Mouse (Mus musculus): ENCODE data around the gene Hes7. TPM values are rescaled to one million over a fixed set of nuclear protein-coding genes. Genes with fewer than 3 reads are reported as not detected.

Hes7 gene
- polyA plus RNA-seq, 2 experiments, result 0.05 to 0.08 TPM

DNA sequence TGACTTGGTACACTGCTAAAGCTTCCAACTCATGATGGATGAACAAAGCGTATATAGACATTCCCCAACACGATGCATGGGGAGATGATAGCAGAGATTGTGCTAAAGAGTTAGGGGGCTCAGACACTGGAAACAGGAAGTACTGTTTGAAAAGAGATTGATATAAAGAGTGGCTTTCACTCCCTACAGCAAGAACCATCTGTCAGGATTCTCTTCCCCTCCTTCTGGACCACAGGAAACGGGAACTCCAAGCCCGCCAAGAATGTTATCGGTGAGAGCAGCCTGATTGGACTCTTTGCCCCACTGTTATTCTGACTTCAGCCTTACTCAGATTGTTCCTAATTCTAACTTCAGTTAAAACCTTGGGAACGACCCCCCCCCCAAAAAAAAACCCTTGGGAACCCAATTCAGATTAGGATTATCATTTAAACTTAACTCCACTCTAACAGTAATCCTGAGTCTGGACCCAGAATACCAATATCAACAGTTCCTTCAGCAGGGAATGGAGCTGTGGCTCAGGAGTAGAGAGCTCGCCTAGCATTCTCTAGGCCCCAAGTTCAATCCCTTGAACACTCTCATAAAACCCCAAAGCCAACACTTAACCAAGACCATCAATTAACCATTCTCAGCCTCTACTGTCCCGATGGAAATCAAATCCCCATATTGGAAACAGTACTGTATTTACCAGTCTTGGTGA, 8.4 kb downstream of the Hes7 start:
- Histone ChIP-seq H3K9me3 (ENCODE audit: control insufficient read depth, low read length) (no peaks in the 10 kb centered on the region), H3K4me1 (replicated peaks; ENCODE audit: control insufficient read depth in 2 of 2, insufficient read depth in 2 of 2, low read length in 1 of 2) (peaks cover 0 to 11% of the 10 kb centered on the region in 2 experiments; a peak in 3 of 4 replicates), H3K4me3 (ENCODE audit: insufficient read depth in 1 of 2, low read depth in 2 of 2, low read length in 2 of 2) (no peak overlapping the region), H3K4me2 (ENCODE audit: low read depth) (no peak overlapping the region), H3K27ac (no peak overlapping the region), H3K36me3 (replicated peaks; ENCODE audit: control insufficient read depth, insufficient read depth, low read depth) (no peaks in the 10 kb centered on the region), H3K9ac (replicated peaks) (no peak overlapping the region), H3K27me3 (ENCODE audit: control insufficient read depth, insufficient read depth, low read length) (no peaks in the 10 kb centered on the region; the same call in 1 of the 2 replicates)
- TF ChIP-seq CTCF (IDR thresholded peaks at IDR 0.05; ENCODE audit: low read depth) (no peak), EP300 (IDR thresholded peaks at IDR 0.05; ENCODE audit: low read depth) (no peak)
- no peak for DNase-seq (ENCODE audit: low read depth in 3 of 3, low spot score in 3 of 3)
- no peak for ATAC-seq (ENCODE audit: insufficient read depth)
- 27% methylated on average over 8 of the region's 8 CpGs for WGBS (ENCODE audit: insufficient replicate concordance)

DNA sequence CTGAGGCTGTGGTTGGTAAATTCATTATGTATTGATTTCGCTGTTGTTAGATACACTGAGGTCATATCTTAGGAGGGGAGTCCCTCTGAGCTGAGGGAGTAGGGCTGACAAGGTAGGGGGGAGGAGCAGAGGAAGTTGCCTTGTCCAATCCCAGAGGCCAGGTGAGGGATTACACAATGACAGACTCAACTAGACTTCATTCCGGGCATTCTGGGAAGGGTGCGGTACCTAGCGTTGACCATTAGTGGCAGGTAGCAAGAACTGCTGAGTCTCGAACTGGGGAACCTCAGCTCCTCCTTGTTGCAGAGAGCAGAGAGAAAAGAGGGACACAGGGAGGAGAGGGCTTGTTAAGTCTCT, 13.3 kb downstream of the Hes7 start:
- TF ChIP-seq CTCF (IDR thresholded peaks at IDR 0.05; ENCODE audit: low read depth) (no peak), EP300 (IDR thresholded peaks at IDR 0.05; ENCODE audit: low read depth) (no peak)
- Histone ChIP-seq H3K27ac (no peak overlapping the region), H3K4me2 (ENCODE audit: low read depth) (peak overlapping the region; percentile 68), H3K9me3 (ENCODE audit: control insufficient read depth, low read length) (no peaks in the 10 kb centered on the region), H3K4me1 (replicated peaks; ENCODE audit: control insufficient read depth in 2 of 2, insufficient read depth in 2 of 2, low read length in 1 of 2) (peaks cover 0 to 2% of the 10 kb centered on the region in 2 experiments; a peak in 2 of 4 replicates), H3K4me3 (ENCODE audit: insufficient read depth in 1 of 2, low read depth in 2 of 2, low read length in 2 of 2) (no peak overlapping the region), H3K36me3 (replicated peaks; ENCODE audit: control insufficient read depth, insufficient read depth, low read depth) (no peaks in the 10 kb centered on the region), H3K9ac (replicated peaks) (no peak overlapping the region), H3K27me3 (ENCODE audit: control insufficient read depth, insufficient read depth, low read length) (no peaks in the 10 kb centered on the region)
- WGBS (ENCODE audit: insufficient replicate concordance), result 43% methylated on average over 5 of the region's 5 CpGs
- ATAC-seq (ENCODE audit: insufficient read depth) (no peak), DNase-seq (ENCODE audit: low read depth in 3 of 3, low spot score in 3 of 3) (no peak)

DNA sequence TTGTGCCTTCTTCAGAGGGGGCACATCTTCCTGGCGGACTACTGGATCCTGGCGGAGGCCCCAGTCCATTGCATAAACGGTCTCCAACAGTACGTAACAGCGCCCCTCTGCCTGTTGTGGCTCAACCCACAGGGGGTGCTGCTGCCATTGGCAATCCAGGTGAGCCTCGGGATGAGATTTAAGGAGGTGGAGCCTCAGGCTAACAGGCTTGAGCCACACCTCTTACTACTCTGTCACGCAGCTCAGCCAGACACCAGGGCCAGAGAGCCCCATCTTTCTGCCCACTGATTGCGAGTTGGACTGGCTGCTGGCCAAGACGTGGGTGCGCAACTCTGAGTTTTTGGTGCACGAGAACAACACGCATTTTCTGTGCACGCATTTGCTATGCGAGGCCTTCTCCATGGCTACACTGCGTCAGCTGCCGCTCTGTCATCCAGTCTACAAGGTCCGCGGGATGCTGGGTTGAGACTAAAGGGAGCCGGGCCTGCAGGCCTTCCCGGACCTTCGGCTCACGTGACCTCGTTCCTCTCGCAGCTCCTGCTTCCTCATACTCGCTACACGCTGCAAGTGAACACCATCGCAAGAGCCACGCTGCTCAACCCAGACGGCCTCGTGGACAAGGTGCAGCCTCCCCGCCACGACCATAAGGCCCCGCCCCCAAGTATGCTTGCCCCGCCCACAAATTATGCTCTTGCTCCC, 13.9 kb downstream of the Hes7 start:
- no peak overlapping the region; the same call in 1 of the 2 replicates for H3K9ac ChIP-seq (replicated peaks)

DNA sequence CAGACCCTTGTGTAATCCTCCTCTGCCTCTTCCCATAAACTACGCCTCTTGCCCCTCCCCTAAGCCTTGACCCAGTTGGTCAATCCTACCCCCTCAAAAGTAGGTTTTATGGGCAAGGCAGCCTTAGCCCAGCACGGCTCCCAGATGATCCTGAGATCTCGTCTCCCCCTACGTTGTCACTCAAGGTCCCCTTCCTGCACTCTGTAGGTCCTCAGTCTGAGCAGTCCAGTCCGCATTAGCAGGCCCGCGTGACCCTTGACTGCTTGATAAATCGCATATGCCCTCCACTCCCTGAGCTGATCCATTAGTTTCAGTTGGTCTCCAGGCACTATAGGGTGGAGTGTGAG, 14.4 kb downstream of the Hes7 start:
- no peaks in the 10 kb centered on the region for H3K9me3 ChIP-seq (ENCODE audit: control insufficient read depth, low read length)
- peak overlapping the region in 1 of 2 experiments; percentile 41; a peak in 1 of 4 replicates for H3K4me3 ChIP-seq (ENCODE audit: insufficient read depth in 1 of 2, low read depth in 2 of 2, low read length in 2 of 2)
- DNase-seq (ENCODE audit: low read depth in 3 of 3, low spot score in 3 of 3) (no peak), ATAC-seq (ENCODE audit: insufficient read depth) (no peak)
- WGBS (ENCODE audit: insufficient replicate concordance), result 49% methylated on average over 8 of the region's 8 CpGs
- TF ChIP-seq CTCF (IDR thresholded peaks at IDR 0.05; ENCODE audit: low read depth), result no peak
- no peak for TF ChIP-seq EP300 (IDR thresholded peaks at IDR 0.05; ENCODE audit: low read depth)
- no peaks in the 10 kb centered on the region for H3K27me3 ChIP-seq (ENCODE audit: control insufficient read depth, insufficient read depth, low read length)
- peak overlapping the region; percentile 68 for H3K4me2 ChIP-seq (ENCODE audit: low read depth)
- H3K36me3 ChIP-seq (replicated peaks; ENCODE audit: control insufficient read depth, insufficient read depth, low read depth), result no peaks in the 10 kb centered on the region
- no peak overlapping the region; the same call in 1 of the 2 replicates for H3K9ac ChIP-seq (replicated peaks)
- H3K27ac ChIP-seq, result no peak overlapping the region
- peaks cover 0 to 2% of the 10 kb centered on the region in 2 experiments; a peak in 2 of 4 replicates for H3K4me1 ChIP-seq (replicated peaks; ENCODE audit: control insufficient read depth in 2 of 2, insufficient read depth in 2 of 2, low read length in 1 of 2)

More for the DNA sequence above, 13.9 kb downstream of the Hes7 start:
- TF ChIP-seq CTCF (IDR thresholded peaks at IDR 0.05; ENCODE audit: low read depth) (peak; percentile 60), EP300 (IDR thresholded peaks at IDR 0.05; ENCODE audit: low read depth) (no peak)
- DNase-seq (ENCODE audit: low read depth in 3 of 3, low spot score in 3 of 3) (no peak), ATAC-seq (ENCODE audit: insufficient read depth) (peak; percentile 40; the same call in 1 of the 2 replicates)
- Histone ChIP-seq H3K4me3 (ENCODE audit: insufficient read depth in 1 of 2, low read depth in 2 of 2, low read length in 2 of 2) (peak overlapping the region; percentile 31 to 41), H3K9me3 (ENCODE audit: control insufficient read depth, low read length) (no peaks in the 10 kb centered on the region), H3K4me2 (ENCODE audit: low read depth) (peak overlapping the region; percentile 68), H3K4me1 (replicated peaks; ENCODE audit: control insufficient read depth in 2 of 2, insufficient read depth in 2 of 2, low read length in 1 of 2) (peaks cover 0 to 2% of the 10 kb centered on the region in 2 experiments; a peak in 2 of 4 replicates), H3K36me3 (replicated peaks; ENCODE audit: control insufficient read depth, insufficient read depth, low read depth) (no peaks in the 10 kb centered on the region), H3K27me3 (ENCODE audit: control insufficient read depth, insufficient read depth, low read length) (no peaks in the 10 kb centered on the region), H3K27ac (no peak overlapping the region)
- 5% methylated on average over 34 of the region's 34 CpGs for WGBS (ENCODE audit: insufficient replicate concordance)

GRCm38 (mm10) chr11:69135361-69135760, 15.2 kb downstream of the Hes7 start:
- TF ChIP-seq EP300 (IDR thresholded peaks at IDR 0.05; ENCODE audit: low read depth), result no peak
- no peak for TF ChIP-seq CTCF (IDR thresholded peaks at IDR 0.05; ENCODE audit: low read depth)
- 50% methylated on average over 6 of the region's 6 CpGs for WGBS (ENCODE audit: insufficient replicate concordance)
- Histone ChIP-seq H3K36me3 (replicated peaks; ENCODE audit: control insufficient read depth, insufficient read depth, low read depth) (no peaks in the 10 kb centered on the region), H3K4me1 (replicated peaks; ENCODE audit: control insufficient read depth in 2 of 2, insufficient read depth in 2 of 2, low read length in 1 of 2) (peaks cover 0 to 2% of the 10 kb centered on the region in 2 experiments; a peak in 2 of 4 replicates), H3K27ac (no peak overlapping the region), H3K4me2 (ENCODE audit: low read depth) (no peak overlapping the region), H3K27me3 (ENCODE audit: control insufficient read depth, insufficient read depth, low read length) (no peaks in the 10 kb centered on the region), H3K4me3 (ENCODE audit: insufficient read depth in 1 of 2, low read depth in 2 of 2, low read length in 2 of 2) (no peak overlapping the region), H3K9me3 (ENCODE audit: control insufficient read depth, low read length) (no peaks in the 10 kb centered on the region), H3K9ac (replicated peaks) (no peak overlapping the region)
- ATAC-seq (ENCODE audit: insufficient read depth) (no peak), DNase-seq (ENCODE audit: low read depth in 3 of 3, low spot score in 3 of 3) (no peak)

Data from liver, embryonic 14.5 days (tissue).